Mouse (Mus musculus) adrenal gland, adult (tissue): ENCODE measurements around the gene Gm45785.
"Not testable (repeated sequence)": the region's sequence is repeated elsewhere in the genome, so short reads cannot be mapped to it uniquely, and the experiment has no call there.

Experiments used
- DNase-seq, 2 experiments: peaks; one replicate each; pipeline ENCODE4 v3.0.0; 2022 to 2023; ENCODE audit warnings: low spot score in 1 of 2; ENCODE audit not compliant: inconsistent age in 2 of 2

Gm45785 gene

GRCm38 (mm10) chr7:140855860-140856784 lies at the start of gene Gm45785:
Gene Gm45785 (minus strand): TSS chr7:140856331.
- peak; percentile 92 to 97 for DNase-seq

- peak in 1 of 2 experiments; percentile 63 for DNase-seq
Measured at GRCm38 (mm10) chr7:140905642-140906081, 49.5 kb upstream of the Gm45785 start.

GRCm38 (mm10) chr7:140903212-140903611 lies 47.1 kb upstream of the Gm45785 start:
- peak; percentile 76 to 93 for DNase-seq

GRCm38 (mm10) chr7:140902036-140902875 lies 46.1 kb upstream of the Gm45785 start:
- DNase-seq: peak in 1 of 2 experiments; percentile 63

- DNase-seq: peak in 1 of 2 experiments; percentile 51
Measured at GRCm38 (mm10) chr7:140900220-140900619, 44.1 kb upstream of the Gm45785 start, which contains the start of gene Cox8b. Gene Cox8b (minus strand): TSS chr7:140900446.

- peak in 1 of 2 experiments; percentile 72 for DNase-seq
Measured at GRCm38 (mm10) chr7:140899121-140899520, 43.0 kb upstream of the Gm45785 start.

- DNase-seq: no peak
Measured at GRCm38 (mm10) chr7:140897863-140898262, 41.7 kb upstream of the Gm45785 start.

GRCm38 (mm10) chr7:140894611-140895010 lies 38.5 kb upstream of the Gm45785 start:
- DNase-seq: no peak

GRCm38 (mm10) chr7:140894031-140894430 lies 37.9 kb upstream of the Gm45785 start:
- no peak for DNase-seq

GRCm38 (mm10) chr7:140890636-140891035 lies 34.5 kb upstream of the Gm45785 start:
- DNase-seq: not testable (repeated sequence)

- no peak for DNase-seq
Measured at GRCm38 (mm10) chr7:140882469-140882803, 26.3 kb upstream of the Gm45785 start.

GRCm38 (mm10) chr7:140881696-140882468 lies 25.8 kb upstream of the Gm45785 start, which contains the start of the genes Psmd13 and Sirt3:
Gene Psmd13 (plus strand): TSS chr7:140881968.
Gene Sirt3 (minus strand): TSS chr7:140882309.
- peak; percentile 94 to 97 for DNase-seq

GRCm38 (mm10) chr7:140880865-140881515 lies 24.9 kb upstream of the Gm45785 start:
- peak in 1 of 2 experiments; percentile 58 for DNase-seq

- DNase-seq: no peak
Measured at GRCm38 (mm10) chr7:140880419-140880818, 24.3 kb upstream of the Gm45785 start.

- DNase-seq: no peak
Measured at GRCm38 (mm10) chr7:140879355-140879754, 23.2 kb upstream of the Gm45785 start.

- no peak for DNase-seq
Measured at GRCm38 (mm10) chr7:140877364-140877763, 21.2 kb upstream of the Gm45785 start.

GRCm38 (mm10) chr7:140874224-140874623 lies 18.1 kb upstream of the Gm45785 start:
- no peak for DNase-seq

GRCm38 (mm10) chr7:140864761-140865160 lies 8.6 kb upstream of the Gm45785 start:
- DNase-seq: no peak

- DNase-seq: no peak
Measured at GRCm38 (mm10) chr7:140860728-140861127, 4.6 kb upstream of the Gm45785 start.

- DNase-seq: no peak
Measured at GRCm38 (mm10) chr7:140859997-140860396, 3.9 kb upstream of the Gm45785 start.
